Mouse (Mus musculus) liver, adult 2 months (tissue): ENCODE measurements around the gene Ccdc177.

Source experiments
- CTCF ChIP-seq: fragments of 200-500 bp; IDR thresholded peaks from 2 replicates; pipeline ENCODE4 v1.5.1; 2011; ENCODE audit warnings: low read depth, low read length, control low read depth
- POLR2A ChIP-seq: fragments of 200-500 bp; IDR thresholded peaks from 2 replicates; pipeline ENCODE4 v1.6.1; 2011; ENCODE audit warnings: low read length, control low read depth; ENCODE audit not compliant: insufficient read depth; ENCODE audit errors: extremely low read depth

GRCm38 (mm10) chr12:80788188-80788587, 27.7 kb upstream of the Ccdc177 start:
- no peak for TF ChIP-seq POLR2A
- TF ChIP-seq CTCF = no peak
